ENCODE assay signal across 8 mouse cellular contexts in genomic region chr5:90652724-90653123, GRCm38 (mm10). TPM values are rescaled to one million over a fixed set of nuclear protein-coding genes. Genes with fewer than 3 reads are reported as not detected.
DNase-seq lines count a peak whose midpoint lies in the region; ATAC-seq and TF ChIP-seq lines count a peak whose summit lies in the region.

No protein-coding gene starts in this region.

- H3K4me3 ChIP-seq in forebrain, embryonic 12.5 days (replicated peaks) = no peak overlapping the region
- H3K4me3 ChIP-seq in liver, postnatal 0 days (ENCODE audit: low read depth, low read length) = no peak overlapping the region
- no peak overlapping the region for H3K4me3 ChIP-seq in neural tube, embryonic 15.5 days (replicated peaks)

- 10% methylated on average over 3 of the region's 3 CpGs for WGBS in forebrain, embryonic 12.5 days
- WGBS in liver, postnatal 0 days (ENCODE audit: insufficient replicate concordance) = 3% methylated on average over 3 of the region's 3 CpGs
- WGBS in neural tube, embryonic 15.5 days = 9% methylated on average over 3 of the region's 3 CpGs

- no peak for TF ChIP-seq EP300 in liver, postnatal 0 days (IDR thresholded peaks at IDR 0.05; ENCODE audit: low read depth)

- peak; percentile 87 for TF ChIP-seq CTCF in brain, embryonic 14.5 days (IDR thresholded peaks at IDR 0.05; ENCODE audit: borderline replicate concordance, extremely low read depth, insufficient read depth, insufficient read length)
- TF ChIP-seq CTCF in liver, postnatal 0 days (IDR thresholded peaks at IDR 0.05; ENCODE audit: low read depth) = peak; percentile 86

- no peak for TF ChIP-seq POLR2A in brain, embryonic 14.5 days (IDR thresholded peaks at IDR 0.05; ENCODE audit: borderline replicate concordance, extremely low read depth, insufficient read depth, insufficient read length, poor library complexity, severe bottlenecking)

- no peak overlapping the region for H3K4me2 ChIP-seq in forebrain, embryonic 12.5 days
- H3K4me2 ChIP-seq in liver, postnatal 0 days (ENCODE audit: low read depth, low read length) = no peak overlapping the region
- no peak overlapping the region for H3K4me2 ChIP-seq in neural tube, embryonic 15.5 days

- peak; percentile 55 for DNase-seq in urinary bladder, postnatal 25 days (ENCODE audit: low spot score)
- DNase-seq in urinary bladder, postnatal 10 days (ENCODE audit: low spot score) = no peak
- DNase-seq in brain, embryonic 14.5 days (ENCODE audit: low read depth) = peak; percentile 71
- DNase-seq in kidney, adult 8-10 months = peak; percentile 37 to 56
- peak; percentile 48 for DNase-seq in liver, postnatal 0 days

- no peak overlapping the region for H3K9ac ChIP-seq in forebrain, embryonic 12.5 days
- H3K9ac ChIP-seq in liver, postnatal 0 days (replicated peaks) = no peak overlapping the region
- H3K9ac ChIP-seq in neural tube, embryonic 15.5 days (replicated peaks) = no peak overlapping the region

- H3K27me3 ChIP-seq in forebrain, embryonic 12.5 days = no peaks in the 10 kb centered on the region
- H3K27me3 ChIP-seq in liver, postnatal 0 days (ENCODE audit: insufficient read depth, low read length) = no peaks in the 10 kb centered on the region
- H3K27me3 ChIP-seq in neural tube, embryonic 15.5 days (replicated peaks) = no peaks in the 10 kb centered on the region

- ATAC-seq in forebrain, embryonic 12.5 days (ENCODE audit: low FRiP score) = peak; percentile 11; the same call in 1 of the 2 replicates
- no peak for ATAC-seq in liver, postnatal 0 days
- peak; percentile 87 for ATAC-seq in neural tube, embryonic 15.5 days (ENCODE audit: low FRiP score)
- ATAC-seq in erythroid progenitor cell, adult 5-6 weeks (replicated peaks; ENCODE audit: low FRiP score, poor library complexity, severe bottlenecking) = no peak

- H3K9me3 ChIP-seq in forebrain, embryonic 12.5 days = no peaks in the 10 kb centered on the region
- no peaks in the 10 kb centered on the region for H3K9me3 ChIP-seq in liver, postnatal 0 days (ENCODE audit: low read length)
- H3K9me3 ChIP-seq in neural tube, embryonic 15.5 days (replicated peaks) = no peaks in the 10 kb centered on the region

- no peak overlapping the region for H3K27ac ChIP-seq in forebrain, embryonic 12.5 days
- no peak overlapping the region for H3K27ac ChIP-seq in liver, postnatal 0 days (ENCODE audit: low read depth)
- H3K27ac ChIP-seq in neural tube, embryonic 15.5 days (replicated peaks) = no peak overlapping the region

- no peaks in the 10 kb centered on the region for H3K36me3 ChIP-seq in forebrain, embryonic 12.5 days (replicated peaks)
- no peaks in the 10 kb centered on the region for H3K36me3 ChIP-seq in liver, postnatal 0 days (replicated peaks; ENCODE audit: insufficient read depth, low read length)
- no peaks in the 10 kb centered on the region for H3K36me3 ChIP-seq in neural tube, embryonic 15.5 days

- no peaks in the 10 kb centered on the region for H3K4me1 ChIP-seq in forebrain, embryonic 12.5 days
- no peaks in the 10 kb centered on the region for H3K4me1 ChIP-seq in liver, postnatal 0 days (ENCODE audit: insufficient read depth)
- no peaks in the 10 kb centered on the region for H3K4me1 ChIP-seq in neural tube, embryonic 15.5 days

RNA-seq across cellular contexts. Expression of gene Rassf6, which starts 12.3 kb away (rescaled TPM):
- 0.79 and 1.1 TPM in 2 replicates for polyA plus RNA-seq in brain, embryonic 14.5 days (2012; rRNA removed)
- polyA plus RNA-seq in forebrain, embryonic 12.5 days (2016; fragmentation: Nextera tagmentation; extraction: Ambion mirVana) = 0.62 and 1.0 TPM in 2 replicates
- 7.1 and 7.9 TPM in 2 replicates for polyA plus RNA-seq in liver, postnatal 0 days (2015; fragmentation: Nextera tagmentation; extraction: Ambion mirVana)
- 3.1 and 5.6 TPM in 2 replicates for polyA plus RNA-seq in neural tube, embryonic 15.5 days (2015; fragmentation: Nextera tagmentation; extraction: Ambion mirVana)
- not detected in 2 replicates for total RNA-seq in erythroid progenitor cell, adult 5-6 weeks (2015; ENCODE audit: low replicate concordance)
- not detected in 2 replicates for total RNA-seq in erythroid progenitor cell, adult 5-6 weeks (2017; ENCODE audit: low replicate concordance)

Comparison
In these comparisons a context has a peak if more than half of its experiments do, and no peak if none do; other contexts are left out.
1. ATAC-seq: peak in forebrain, embryonic 12.5 days (single experiment) and neural tube, embryonic 15.5 days (single experiment); none in liver, postnatal 0 days (single experiment) and erythroid progenitor cell, adult 5-6 weeks (single experiment).